Mouse (Mus musculus) liver, adult 2 months (tissue): Measurements from ENCODE around the gene Aldoc. TPM values are rescaled to one million over a fixed set of nuclear protein-coding genes. Genes with fewer than 3 reads are reported as not detected.

Experiments used
- DNase-seq: peaks from one replicate; pipeline ENCODE4 v3.0.0-alpha.2; 2011; ENCODE audit warnings: low read depth, low spot score; ENCODE audit errors: extremely low read depth
- H3K27ac ChIP-seq: fragments of 200-500 bp; replicated peaks from 2 replicates; pipeline ENCODE4 v1.5.1; 2012; ENCODE audit warnings: low read depth, mild to moderate bottlenecking, control low read depth, inconsistent platforms, low read length; ENCODE audit not compliant: insufficient read depth
- H3K27me3 ChIP-seq: fragments of 200-500 bp; 2 replicates; pipeline ENCODE4 v1.6.1; 2012; ENCODE audit warnings: mild to moderate bottlenecking, moderate library complexity, low read length, inconsistent platforms; ENCODE audit not compliant: control insufficient read depth, insufficient read depth
- H3K36me3 ChIP-seq: fragments of 200-500 bp; 2 replicates; pipeline ENCODE4 v1.6.1; 2012; ENCODE audit warnings: low read length, inconsistent platforms; ENCODE audit not compliant: control insufficient read depth, insufficient read depth
- H3K4me1 ChIP-seq: fragments of 200-500 bp; 2 replicates; pipeline ENCODE4 v1.6.1; 2011; ENCODE audit warnings: low read length; ENCODE audit not compliant: control insufficient read depth, insufficient read depth
- H3K4me3 ChIP-seq: fragments of 200-500 bp; 2 replicates; pipeline ENCODE4 v1.5.1; 2011; ENCODE audit warnings: low read depth, mild to moderate bottlenecking, control low read depth, low read length, moderate library complexity; ENCODE audit not compliant: insufficient read depth
- H3K79me2 ChIP-seq: fragments of 200-500 bp; 2 replicates; pipeline ENCODE4 v1.6.1; 2012; ENCODE audit warnings: inconsistent platforms, mild to moderate bottlenecking, low read length, moderate library complexity; ENCODE audit not compliant: control insufficient read depth, insufficient read depth
- H3K9ac ChIP-seq: fragments of 200-500 bp; 2 replicates; pipeline ENCODE4 v1.6.1; 2012; ENCODE audit warnings: low read depth, mild to moderate bottlenecking, control low read depth, inconsistent platforms, low read length
- CTCF ChIP-seq: fragments of 200-500 bp; IDR thresholded peaks from 2 replicates; pipeline ENCODE4 v1.5.1; 2011; ENCODE audit warnings: low read depth, low read length, control low read depth
- POLR2A ChIP-seq: fragments of 200-500 bp; IDR thresholded peaks from 2 replicates; pipeline ENCODE4 v1.6.1; 2011; ENCODE audit warnings: low read length, control low read depth; ENCODE audit not compliant: insufficient read depth; ENCODE audit errors: extremely low read depth
- WGBS: fragments of 180-500 bp; shearing (Covaris S2); methylation state at CpG from one replicate; pipeline ENCODE4 v1.1.7; 2018; 5-methylcytosine and 5-hydroxymethylcytosine counted together
- polyA plus RNA-seq: library from polyadenylated mRNA; depleted of rRNA; stranded (reverse); fragments of >200 nt; gene quantifications from 2 replicates; pipeline ENCODE4 v1.2.3, GENCODE M21; 2012
- total RNA-seq: library from RNA; depleted of rRNA; stranded (reverse); fragments of >200 nt; gene quantifications from 2 replicates; pipeline ENCODE4 v1.2.3, GENCODE M21; 2014

The Aldoc gene
- total and polyA plus RNA-seq, 2 experiments: 16.9 to 19.1 TPM

DNA sequence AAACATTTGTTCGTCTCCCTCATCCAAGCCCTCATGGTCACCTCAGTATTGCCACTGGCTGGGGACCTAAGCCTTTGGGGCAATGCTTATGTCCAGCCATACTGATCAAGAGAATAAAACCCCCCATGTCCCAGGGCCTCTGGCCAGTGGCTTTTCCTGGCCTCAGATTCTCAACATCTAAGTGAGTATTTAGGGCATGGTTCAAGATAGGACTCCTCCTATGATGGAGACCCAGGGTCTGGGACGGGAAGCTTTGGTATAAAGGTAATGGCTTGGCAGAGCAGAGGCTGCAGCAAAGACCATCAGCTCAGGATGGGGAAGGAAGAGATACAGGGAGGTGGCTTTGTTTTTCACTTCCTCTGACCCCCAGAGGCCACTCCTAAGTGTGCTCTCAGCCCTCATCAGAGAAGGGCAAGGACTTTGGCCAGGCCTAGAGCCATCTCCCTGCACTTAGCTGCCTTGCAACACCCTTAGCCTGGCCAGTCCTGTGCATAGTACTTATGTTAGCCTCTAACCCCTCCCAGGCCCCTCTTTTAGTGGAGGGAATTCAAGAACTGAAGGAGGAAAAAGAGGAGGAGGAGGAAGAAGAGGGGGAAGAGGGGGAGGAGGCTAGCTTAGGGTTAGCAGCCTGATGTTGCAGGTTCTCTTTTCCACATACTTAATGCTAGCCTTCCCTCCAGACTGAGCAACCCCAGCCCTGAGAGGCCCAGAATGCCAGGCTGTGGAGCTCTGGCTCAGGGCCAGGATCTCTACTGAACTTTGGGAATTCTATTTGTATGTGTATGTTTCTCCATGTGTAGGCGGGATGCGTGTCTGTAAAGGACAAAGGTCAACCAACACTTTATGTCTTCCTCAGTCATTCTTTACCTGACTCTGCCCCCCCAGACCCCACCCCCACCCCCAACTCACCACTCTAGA lies 26.9 kb downstream of the Aldoc start:
- Histone ChIP-seq H3K4me3 (no peak overlapping the region), H3K36me3 (no peaks in the 10 kb centered on the region), H3K9ac (no peak overlapping the region), H3K27ac (no peak overlapping the region), H3K27me3 (no peaks in the 10 kb centered on the region), H3K79me2 (no peaks in the 10 kb centered on the region), H3K4me1 (peaks cover 9% of the 10 kb centered on the region)
- DNase-seq: peak; percentile 19
- TF ChIP-seq CTCF (no peak), POLR2A (no peak)
- 61% methylated on average over 4 of the region's 4 CpGs for WGBS

DNA sequence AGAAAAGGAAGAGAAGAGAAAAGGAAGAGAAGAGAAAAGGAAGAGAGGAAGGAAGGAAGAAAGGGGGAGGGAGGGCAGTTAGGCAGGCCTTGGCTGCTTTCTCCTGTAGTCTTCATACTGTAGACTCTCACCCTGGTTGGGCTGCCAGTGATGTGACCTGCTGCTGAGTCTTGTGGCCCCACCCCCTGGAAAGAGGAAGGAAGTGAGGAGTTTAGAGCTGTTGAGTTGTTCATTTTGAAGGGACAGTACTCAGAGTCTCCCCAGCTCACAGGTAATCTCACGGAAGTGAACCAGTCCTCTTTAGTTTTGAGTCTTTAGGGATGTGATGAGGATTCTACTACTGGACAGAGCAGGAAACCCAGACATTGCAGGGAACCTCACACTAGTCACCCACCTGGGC lies 30.3 kb downstream of the Aldoc start:
- 91% methylated on average over 1 of the region's 1 CpGs for WGBS
- Histone ChIP-seq H3K4me3 (no peak overlapping the region), H3K4me1 (no peaks in the 10 kb centered on the region), H3K27ac (no peak overlapping the region), H3K9ac (no peak overlapping the region), H3K36me3 (no peaks in the 10 kb centered on the region), H3K79me2 (no peaks in the 10 kb centered on the region), H3K27me3 (no peaks in the 10 kb centered on the region)
- DNase-seq: no peak
- TF ChIP-seq CTCF: no peak
- TF ChIP-seq POLR2A: no peak

DNA sequence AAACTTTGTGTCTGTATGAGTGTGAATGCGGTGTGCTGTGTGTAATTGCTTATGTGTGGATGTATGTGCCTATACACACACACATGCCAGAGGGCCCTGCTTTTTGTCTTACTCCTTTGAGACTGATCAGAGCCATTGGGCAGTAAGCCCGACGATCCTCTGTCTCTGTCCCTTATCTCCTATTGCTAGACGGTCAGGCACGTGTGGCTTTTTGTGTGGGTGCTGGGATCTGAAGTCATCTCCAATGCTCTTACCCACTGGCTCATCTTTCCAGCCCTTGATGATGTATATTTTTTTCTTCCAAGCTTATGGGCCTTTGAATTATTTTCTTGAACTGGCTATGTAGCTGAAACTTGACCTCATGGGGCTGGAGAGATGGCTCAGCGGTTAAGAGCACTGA lies 32.1 kb downstream of the Aldoc start:
- no peak overlapping the region for H3K4me3 ChIP-seq
- no peaks in the 10 kb centered on the region for H3K79me2 ChIP-seq
- H3K36me3 ChIP-seq: no peaks in the 10 kb centered on the region
- no peak for DNase-seq
- H3K27me3 ChIP-seq: no peaks in the 10 kb centered on the region
- no peaks in the 10 kb centered on the region for H3K4me1 ChIP-seq
- no peak for TF ChIP-seq CTCF
- no peak for TF ChIP-seq POLR2A
- H3K27ac ChIP-seq: no peak overlapping the region
- H3K9ac ChIP-seq: no peak overlapping the region
- WGBS: 81% methylated on average over 6 of the region's 6 CpGs

DNA sequence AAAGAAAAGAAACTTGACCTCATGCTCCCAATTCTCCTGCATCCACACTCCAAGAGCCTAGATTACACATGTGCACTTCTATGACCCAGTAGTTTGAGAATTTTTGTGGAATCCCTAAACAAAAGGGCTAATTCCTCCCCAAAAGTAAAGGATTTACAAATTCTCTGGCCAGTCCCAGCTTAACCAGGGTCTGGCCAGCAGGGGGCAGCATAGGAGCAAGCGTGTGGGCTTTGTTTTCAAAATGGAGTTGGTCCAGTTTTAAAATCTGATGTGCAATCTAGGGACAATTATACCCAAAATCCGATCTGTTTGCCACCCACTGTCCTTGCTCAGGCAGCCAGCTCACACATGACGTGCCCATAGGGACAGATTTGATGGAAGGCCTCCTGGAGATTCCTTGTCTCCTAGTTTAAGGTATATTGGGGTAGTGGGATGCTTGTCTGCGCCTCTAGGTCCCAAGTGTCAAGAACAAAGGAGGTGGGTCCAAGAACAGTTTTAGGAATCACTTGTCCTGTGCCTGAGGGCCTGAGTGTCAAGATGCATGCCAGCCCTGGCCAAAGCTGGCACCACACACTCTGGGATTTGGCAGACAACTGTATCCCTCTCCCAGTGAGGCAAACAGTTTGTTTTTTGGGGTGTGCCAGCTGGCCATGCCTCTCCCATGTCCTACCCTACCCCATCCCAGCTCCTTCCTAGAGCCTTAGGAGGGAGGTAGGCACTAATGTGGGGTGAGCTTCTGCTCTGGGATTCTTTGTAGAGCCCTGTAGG lies 32.9 kb downstream of the Aldoc start:
- WGBS: 32% methylated on average over 4 of the region's 4 CpGs

DNA sequence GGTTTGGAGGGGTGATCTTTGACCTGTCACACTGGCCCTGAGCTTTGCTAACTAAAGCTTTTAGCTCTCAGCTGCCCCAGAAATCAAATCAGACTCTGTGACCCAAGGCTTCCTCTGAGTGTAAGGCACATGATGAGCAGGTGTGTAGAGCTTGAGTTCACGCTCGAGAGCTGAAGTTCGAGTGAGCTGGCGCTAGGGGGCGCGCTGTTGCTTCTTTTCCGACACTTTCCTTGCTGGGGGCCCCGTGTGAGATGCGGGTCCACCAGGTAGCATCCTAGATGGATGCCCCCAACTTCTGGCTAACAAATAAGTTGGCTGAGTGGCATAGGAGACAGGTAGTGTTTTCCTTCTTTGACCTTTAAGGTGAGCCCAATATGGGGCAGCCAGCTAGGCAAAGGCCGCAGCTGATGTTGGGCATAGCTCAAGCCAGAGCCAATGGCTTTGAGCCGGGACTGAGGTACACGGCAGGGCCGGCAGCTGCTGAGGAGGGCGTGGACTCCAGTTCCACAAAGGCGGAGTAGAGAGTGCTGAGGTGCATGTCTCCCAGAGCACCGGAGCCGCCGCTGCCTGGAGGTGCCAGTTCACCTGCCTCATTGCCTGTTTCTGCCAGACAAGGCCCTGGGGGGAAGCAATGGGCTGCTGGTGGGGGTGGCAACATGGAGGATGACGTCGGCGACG lies 35.7 kb downstream of the Aldoc start:
- 29% methylated on average over 22 of the region's 22 CpGs for WGBS
- no peaks in the 10 kb centered on the region for H3K4me1 ChIP-seq
- H3K79me2 ChIP-seq: no peaks in the 10 kb centered on the region
- no peaks in the 10 kb centered on the region for H3K27me3 ChIP-seq
- H3K9ac ChIP-seq: no peak overlapping the region
- H3K36me3 ChIP-seq: no peaks in the 10 kb centered on the region
- peak; percentile 20 for DNase-seq
- H3K4me3 ChIP-seq: no peak overlapping the region
- no peak for TF ChIP-seq POLR2A
- peak; percentile 81 for TF ChIP-seq CTCF
- H3K27ac ChIP-seq: no peak overlapping the region

More for the DNA sequence above, 32.9 kb downstream of the Aldoc start:
- Histone ChIP-seq H3K36me3 (no peaks in the 10 kb centered on the region), H3K27me3 (no peaks in the 10 kb centered on the region), H3K4me1 (no peaks in the 10 kb centered on the region), H3K4me3 (no peak overlapping the region), H3K9ac (no peak overlapping the region), H3K79me2 (no peaks in the 10 kb centered on the region), H3K27ac (no peak overlapping the region)
- DNase-seq: peak; percentile 72
- TF ChIP-seq CTCF: peak; percentile 90
- no peak for TF ChIP-seq POLR2A
